Mouse (Mus musculus) regulatory T cell (primary cell): ENCODE measurements around the gene Pam16.

Experiments
- in situ Hi-C: fragments of 300-600 bp; cut with MboI, MseI; formaldehyde crosslinking; loops from one replicate; pipeline ENCODE4 v1.15.1; 2025; ENCODE audit warnings: high pct_unique_total_duplicates

Gene Pam16

DNA sequence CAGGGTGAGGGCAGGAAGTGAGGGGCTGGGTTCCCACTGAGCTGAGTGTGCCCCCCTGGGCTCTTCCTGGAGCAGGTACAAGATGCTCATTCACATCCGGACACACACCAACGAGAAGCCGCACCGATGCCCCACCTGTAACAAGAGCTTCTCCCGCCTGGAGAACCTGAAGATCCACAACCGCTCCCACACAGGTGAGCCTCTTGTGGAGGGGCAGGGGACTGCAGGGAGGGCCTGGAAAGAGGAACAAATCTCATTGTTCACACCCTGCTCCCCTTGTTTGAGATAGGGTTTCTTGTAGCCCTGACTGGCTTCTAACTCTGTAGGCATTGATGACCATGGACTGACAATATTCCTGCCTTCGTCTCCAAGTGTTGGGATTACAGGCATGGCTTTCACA lies 13.1 kb downstream of the Pam16 start:
- in situ Hi-C loops = loop anchor here (5.0 kb wide), 2 partner anchors 44 to 304 kb away; no protein-coding TSS in a partner anchor

DNA sequence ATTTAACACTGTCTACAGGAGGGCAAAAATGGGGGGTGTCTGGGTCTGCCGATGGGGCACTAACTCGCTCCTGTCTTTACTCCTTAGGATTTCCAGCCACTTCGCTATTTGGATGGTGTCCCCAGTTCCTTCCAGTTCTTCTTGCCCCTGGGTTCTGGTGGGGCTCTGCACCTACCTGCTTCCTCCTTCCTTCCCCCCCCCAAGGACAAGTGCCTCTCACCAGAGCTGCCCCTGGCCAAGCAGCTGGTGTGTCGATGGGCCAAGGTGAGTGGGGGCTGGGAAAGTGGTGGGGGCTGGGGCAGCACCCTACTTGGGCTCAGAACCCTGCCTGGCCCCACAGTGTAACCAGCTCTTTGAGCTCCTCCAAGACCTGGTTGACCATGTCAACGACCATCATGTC lies 13.6 kb downstream of the Pam16 start:
- in situ Hi-C loops = loop anchor here (5.0 kb wide), 2 partner anchors 44 to 304 kb away; no protein-coding TSS in a partner anchor

DNA sequence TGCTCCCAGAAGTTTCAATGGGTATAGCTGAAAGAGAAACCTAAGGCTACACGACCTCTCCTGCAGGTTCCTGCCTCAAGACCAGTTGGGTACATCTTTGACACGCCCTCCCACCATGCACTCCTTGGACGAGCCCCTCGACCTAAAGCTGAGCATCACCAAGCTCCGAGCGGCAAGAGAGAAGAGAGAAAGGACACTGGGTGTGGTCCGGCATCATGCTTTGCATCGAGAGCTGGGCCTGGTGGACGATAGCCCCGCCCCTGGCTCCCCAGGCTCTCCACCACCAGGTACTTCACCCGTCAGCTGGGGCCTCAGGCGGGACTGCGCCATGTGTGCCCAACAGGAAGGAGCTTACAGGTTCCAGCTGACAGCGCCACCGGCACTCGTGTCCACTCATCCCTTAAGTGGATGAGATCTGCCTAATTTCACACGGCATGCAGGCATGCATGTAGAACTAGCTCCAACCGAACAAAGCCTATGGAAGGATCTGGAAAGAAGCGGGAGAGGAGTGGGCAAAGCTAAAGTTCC lies 16.2 kb downstream of the Pam16 start:
- in situ Hi-C loops = loop anchor here (5.0 kb wide), 1 partner anchor 126 kb away; no protein-coding TSS in a partner anchor

DNA sequence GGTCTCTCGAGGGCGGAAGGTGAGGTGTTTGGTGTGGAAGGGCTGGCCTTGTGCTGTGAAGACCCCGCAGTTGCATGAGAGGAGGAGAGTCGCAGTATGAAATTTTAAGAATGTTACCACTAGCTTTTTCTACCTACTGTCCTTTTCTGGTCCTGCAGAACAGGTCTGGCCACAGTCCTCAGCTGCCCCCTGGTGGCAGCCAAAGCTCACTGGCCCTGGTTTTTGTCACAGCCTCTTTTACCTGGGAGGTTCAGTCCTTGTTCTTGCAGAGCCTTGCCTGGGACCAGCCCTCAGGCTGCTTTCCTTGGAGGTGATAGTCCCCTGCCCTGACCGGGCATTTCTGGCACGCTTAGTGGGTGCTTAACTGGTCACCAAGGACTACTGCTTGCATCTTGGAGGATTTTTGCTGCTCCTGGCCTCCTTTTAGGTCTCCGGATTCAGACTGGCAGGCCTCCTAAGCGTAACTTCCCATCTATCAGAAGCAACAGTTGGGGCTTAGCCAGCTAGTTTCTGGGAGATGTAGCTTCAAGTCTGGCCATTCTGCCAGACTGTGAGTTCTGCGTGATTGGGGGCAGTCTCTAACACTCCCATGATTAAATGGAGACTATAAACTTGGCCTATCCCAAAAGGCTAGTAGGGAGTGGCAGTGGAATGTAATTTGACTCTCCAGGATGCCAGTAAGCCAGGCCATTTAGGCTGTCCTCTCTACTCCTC lies 16.8 kb downstream of the Pam16 start:
- in situ Hi-C loops = loop anchor here (5.0 kb wide), 1 partner anchor 126 kb away; no protein-coding TSS in a partner anchor

DNA sequence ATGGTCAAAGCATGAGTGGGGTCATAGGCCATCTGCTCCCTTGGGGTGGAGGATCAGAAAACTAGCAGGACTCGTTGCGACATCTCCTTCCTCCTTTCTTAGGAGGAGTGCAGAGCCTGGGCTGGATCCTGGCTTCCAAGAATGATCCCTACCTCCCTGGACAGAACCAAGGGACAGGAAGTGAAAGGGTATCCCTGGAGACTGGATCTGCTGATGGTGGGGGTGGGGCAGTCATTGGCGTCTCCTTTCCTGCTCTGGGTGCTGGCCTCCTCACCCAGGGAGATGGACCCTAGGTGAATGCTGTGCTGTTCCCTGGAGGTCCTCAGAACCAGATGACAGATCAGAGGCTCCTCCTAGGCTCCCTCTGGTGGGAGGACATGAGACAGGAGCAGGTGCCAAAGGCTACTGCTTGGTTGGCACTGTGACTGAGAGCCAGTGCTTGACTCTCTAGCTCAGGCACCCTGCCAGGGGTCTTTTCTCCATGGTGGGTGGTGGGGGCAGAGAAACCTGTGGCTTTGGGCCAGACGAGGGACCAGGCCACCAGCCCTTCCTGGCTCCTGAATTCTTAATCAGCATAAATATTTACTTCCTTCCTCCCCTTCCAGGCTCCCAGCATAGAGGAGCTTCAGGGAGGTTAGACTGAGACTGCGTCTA lies 18.2 kb downstream of the Pam16 start:
- in situ Hi-C loops = loop anchor here (5.0 kb wide), 1 partner anchor 124 kb away; no protein-coding TSS in a partner anchor

DNA sequence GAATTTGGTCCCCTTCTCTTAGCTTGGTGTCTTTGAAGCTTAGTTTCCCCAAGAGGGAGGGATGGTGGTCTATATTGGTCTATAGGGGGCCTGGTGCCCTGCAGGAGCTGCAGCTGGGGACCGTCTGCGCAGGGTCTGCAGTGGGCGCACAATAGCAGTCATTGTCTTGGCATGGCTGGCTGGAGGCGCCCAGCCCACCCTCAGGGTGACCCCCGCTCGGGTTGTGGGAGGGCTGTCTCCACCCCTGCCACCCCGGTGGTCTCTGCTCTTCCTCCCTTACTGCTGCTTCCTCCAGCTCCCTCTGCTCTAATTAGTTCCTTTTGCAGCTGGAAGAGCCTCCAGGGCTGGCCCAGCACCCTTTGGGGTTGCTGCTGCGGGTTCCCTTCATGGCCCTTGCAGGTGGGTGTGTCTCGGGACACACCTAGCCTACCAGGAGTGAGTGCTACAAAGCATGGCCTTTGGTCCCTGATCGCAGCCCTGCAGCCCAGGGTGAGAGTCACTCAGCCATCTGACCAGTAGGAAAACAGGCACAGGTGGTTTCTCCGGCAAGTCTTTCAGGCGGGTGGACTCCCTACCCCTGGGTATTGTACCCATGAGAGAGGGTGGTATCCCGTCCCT lies 19.2 kb downstream of the Pam16 start:
- in situ Hi-C loops = loop anchor here (5.0 kb wide), 1 partner anchor 123 kb away; no protein-coding TSS in a partner anchor

DNA sequence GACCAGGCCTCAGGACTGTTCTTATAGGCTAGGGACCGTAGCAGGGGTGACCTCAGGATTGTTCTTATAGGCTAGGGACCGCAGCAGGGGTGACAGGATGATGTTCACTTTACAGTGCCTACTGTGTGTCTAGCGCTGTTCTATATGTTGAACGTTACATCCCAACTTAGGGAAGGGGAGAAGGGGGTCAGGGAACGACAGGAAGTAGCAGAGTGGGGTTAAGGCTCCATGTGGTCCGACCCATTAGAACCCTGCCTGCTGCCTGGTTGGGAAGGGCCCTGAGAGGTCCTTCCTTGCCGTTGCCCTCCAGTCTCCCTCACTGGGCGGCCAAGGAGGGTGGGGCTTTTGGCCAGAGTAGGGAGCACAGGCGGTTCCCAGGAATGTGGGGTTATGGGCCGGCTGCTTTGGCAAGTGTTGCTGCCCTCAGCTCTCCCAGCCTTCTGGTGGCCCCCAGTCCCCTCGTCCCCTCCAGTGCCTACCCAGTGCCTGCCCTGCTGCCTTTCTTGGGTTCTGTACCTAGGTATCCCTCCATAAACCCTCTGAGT lies 20.4 kb downstream of the Pam16 start:
- in situ Hi-C loops = no loop called here

DNA sequence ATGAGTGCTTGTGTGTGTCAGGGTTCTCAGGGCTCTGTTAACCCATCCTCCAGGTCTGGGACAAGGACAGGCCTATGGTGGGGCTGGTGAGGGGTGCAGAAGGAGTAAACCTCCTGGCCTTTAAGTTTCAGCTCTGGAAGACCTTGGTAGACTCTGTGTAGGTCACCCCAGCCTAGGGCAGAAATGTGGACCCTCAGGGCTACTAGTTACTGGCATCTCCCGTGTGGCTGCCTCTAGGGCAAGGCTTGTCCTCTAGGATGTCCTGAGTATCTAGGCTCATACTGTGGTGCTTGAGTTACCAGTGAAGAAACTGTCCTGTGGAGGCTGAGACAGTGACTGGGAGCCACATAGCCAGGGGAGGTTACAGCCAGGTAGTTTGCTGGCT lies 21.3 kb downstream of the Pam16 start:
- in situ Hi-C loops = no loop called here

DNA sequence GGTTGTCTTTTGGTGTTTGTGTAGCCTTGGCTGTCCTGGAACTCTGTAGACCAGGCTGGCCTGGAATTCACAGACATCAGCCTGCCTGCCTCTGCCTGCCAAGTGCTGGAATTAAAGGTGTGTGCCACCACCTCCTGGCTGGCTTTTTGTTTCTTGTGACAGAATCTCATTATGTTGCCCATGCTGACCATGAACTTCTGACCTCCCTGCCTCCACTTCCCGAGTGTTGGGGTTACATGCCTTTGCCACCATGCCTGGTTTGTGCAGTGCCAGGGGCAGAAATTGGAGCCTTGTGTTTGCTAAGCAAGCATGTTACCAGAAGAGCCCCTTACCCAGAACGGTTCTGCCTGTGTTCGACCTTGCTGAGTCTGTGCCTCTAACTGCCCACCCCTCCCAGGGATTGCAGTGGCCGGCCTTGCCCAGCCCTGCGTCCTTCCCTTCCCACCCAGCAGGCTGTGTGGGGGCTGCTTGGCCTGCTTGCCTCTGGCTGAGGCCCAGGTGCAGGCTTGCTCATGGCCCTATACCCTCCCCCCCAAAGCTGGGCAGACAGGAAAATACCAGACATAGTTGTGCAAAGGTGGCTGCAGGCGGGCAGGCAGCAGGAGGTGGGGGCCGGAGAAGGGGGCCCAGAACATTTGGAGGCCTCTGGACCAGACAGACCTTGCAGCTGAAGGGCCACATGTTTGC lies 21.9 kb downstream of the Pam16 start:
- in situ Hi-C loops = no loop called here

DNA sequence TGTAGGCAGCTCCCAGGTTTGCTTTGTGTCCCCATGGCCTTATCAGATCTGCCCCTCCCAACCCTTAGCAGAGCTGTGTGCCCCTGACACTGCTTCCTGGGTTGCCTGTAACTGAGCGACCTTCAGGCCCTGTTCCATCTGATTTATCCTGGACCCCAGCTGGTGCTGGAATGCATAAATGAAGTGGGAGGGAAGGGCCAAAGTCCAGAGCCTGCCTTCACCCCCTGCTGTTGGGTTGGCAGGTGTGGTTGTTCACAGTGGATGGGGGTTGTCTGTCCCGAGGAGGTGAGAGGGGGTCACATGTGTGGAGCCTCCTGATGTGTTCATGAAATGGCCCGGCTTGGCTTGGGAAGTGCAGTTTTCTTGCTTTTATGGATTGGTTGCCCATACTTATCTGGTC lies 22.6 kb downstream of the Pam16 start:
- in situ Hi-C loops = no loop called here

DNA sequence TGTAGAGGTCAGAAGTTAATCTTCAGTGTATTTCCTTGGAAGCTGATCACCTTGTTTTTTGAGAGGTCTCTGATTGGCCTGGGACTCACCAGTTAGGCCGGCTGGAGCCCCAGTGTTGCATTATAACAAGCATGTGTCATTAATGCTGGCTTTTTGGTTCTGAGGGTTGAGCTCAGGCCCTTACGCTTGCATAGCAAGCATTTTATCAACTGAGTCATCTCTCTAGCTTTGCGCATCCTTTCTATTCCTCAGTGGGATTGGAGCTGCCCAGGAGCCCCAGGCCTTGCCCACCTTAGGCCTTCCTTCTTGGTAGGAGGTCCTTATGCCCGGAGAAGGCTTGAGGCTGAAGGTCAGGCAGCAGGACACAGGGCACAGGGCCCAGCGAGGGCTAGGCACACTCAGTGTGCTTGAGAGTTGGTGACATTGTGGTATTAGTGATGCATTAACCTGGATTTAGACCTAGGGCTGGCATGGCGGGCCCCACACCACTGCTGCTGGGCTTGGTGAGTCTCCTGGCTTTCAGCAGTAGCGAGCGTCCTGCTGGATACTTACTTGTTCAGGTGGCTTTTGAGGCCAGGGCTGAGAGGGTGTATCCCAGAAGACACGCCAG lies 24.0 kb downstream of the Pam16 start:
- in situ Hi-C loops = no loop called here

DNA sequence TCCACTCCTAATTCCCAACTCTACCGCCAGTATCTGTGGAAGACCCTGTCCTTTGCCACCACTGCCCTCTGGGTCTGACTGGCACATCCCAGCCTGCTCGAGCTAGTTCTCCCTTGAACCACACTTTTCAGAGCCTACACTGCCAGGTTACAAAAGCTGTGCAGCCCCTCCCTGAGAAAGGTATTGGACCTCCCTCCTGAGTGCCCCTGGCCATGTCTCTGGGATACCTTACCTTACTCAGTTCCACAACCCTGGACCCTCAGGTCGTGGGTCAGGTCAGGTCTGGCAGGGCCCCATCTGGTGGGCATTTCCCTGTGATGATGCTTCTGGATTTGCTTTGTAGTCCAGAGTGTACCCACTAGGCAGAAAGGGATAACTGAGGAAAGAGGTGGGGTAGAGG lies 25.2 kb downstream of the Pam16 start:
- in situ Hi-C loops = no loop called here

DNA sequence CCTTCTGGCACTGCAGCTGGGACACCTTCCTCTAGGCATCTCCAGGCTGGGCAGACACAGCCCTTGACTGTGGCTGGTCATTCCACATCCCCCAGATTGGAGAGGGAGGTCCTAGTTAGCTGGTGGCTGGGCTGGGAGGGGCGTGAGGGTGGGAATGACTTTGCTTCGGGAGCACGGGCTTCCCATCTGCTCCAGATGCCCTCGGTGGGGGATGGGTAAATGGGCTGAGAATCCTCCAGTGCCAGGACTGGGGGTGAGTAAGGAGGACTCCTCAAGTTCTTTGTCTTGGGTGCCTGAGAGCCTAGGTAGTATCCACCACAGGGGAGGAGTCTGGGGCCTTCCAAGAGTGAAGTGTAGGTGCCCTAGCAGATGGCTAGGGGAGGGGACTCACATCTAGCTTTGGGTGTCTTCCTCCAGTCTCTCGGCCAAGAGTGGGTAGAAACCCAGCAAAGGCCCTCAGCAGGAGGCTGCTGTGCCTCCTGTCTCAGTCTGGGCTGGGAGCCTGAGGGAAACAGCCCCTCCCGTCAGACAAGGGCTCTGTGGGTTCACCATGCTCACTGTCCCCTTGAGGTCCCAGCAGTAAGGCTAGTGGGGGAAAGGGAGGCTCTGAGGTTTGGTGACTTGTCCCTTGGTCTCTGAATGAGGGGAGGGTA lies 25.8 kb downstream of the Pam16 start:
- in situ Hi-C loops = no loop called here

DNA sequence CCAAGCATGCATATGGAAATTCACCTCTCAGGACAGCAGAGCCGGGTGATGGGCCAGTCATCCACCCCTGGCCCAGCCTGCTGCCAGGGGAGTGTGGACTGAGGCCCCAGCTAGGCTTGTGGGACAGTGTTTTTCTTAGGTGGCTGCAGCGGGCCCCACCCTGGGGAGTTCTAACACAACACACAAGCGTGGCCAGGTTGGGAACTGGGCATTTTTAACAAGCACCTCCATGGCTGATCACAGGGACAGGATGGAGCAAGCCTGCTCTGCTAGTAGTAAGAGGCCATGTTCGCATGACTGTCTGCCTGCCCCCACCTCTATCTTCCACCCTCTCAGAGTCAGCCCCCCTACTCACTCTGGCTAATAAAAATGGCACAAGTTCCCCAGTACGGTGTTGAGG lies 26.7 kb downstream of the Pam16 start:
- in situ Hi-C loops = no loop called here

DNA sequence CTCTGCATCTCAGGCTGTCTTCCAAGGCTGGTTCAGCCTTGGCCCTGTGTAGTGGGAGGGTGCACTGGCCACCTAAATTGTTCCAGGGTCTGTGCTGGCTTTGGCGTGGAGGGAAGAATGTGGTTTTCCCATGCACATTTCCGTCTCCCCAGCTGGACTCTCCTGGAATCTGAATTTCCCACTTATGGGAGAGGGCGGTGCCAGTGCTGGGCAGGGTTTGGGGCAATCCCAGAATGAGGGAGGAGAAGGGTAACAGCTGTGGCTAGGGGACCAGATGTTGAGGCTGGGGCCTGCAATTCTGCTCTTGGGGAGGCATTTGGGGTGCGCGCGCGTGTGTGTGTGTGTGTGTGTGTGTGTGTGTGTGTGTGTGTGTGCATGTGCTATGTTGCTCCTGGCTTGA lies 27.5 kb downstream of the Pam16 start:
- in situ Hi-C loops = no loop called here

DNA sequence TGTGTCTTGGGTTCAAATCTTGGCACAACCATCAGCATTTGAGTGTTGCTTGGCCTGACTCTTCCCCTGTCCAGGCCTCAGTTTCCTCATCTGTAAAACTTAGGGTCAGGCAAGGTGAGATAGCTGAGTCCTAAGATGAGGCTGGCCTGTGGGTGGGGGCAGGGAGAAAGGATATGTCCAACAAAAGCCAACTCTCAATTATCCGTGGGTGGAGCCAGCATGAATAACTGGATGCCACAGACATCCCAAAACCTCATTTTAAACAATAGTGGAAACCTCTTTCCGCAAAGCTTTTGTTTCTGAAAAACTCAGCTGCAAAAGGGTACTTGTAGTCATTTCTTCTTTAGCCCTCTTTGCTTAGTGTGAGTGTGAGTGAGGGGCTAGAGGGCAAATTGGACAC lies 28.0 kb downstream of the Pam16 start:
- in situ Hi-C loops = no loop called here

DNA sequence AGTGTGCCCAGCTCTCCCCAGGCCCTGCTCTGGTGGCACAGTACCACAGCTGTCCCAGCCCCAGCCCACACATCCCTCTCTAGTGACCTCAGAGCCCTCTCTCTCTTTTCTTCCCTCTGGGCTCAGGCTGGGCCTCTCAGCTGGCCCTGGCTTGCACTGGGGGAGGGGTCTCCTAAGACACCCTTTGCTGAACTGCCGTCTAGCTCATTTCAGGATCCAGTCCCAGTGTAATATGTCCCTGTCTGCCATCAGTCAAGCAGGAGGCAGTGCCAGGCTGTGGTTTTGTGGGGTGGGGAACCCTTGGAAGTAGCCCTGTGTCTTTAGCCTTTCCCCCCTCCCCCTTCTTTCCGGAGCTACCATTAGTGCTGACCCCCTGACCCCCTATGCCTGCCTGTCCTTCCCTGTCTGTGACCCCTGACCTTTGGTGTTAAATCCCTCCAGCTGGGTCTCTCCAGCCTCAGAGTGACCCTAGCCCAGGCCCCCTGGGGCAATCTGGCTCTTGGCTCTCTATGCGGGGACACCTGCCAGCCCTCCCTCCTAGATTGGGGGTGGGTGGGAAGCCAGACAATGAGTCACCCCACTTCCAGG lies 28.6 kb downstream of the Pam16 start:
- in situ Hi-C loops = no loop called here

DNA sequence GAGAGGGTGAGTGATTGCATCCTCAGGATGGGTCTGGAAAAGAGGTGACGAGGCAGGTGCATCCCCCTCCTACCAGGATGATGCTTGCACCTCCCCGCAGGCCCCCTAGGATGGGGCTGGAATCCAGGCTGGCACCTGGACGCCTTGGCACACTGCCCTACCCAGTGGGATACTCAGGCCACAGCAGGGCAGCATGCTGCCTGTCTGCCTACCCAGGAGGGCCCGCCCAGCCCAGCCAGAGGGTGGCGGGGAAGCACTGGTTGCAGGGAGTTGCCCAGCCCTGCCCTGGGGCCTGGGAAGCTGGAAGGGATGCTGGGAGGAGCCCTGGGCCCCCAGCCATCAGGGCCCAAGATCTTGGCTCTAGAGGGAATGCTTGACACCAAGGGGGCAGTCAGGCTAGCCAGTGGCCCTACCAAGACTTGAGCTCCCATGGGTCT lies 29.2 kb downstream of the Pam16 start:
- in situ Hi-C loops = no loop called here

DNA sequence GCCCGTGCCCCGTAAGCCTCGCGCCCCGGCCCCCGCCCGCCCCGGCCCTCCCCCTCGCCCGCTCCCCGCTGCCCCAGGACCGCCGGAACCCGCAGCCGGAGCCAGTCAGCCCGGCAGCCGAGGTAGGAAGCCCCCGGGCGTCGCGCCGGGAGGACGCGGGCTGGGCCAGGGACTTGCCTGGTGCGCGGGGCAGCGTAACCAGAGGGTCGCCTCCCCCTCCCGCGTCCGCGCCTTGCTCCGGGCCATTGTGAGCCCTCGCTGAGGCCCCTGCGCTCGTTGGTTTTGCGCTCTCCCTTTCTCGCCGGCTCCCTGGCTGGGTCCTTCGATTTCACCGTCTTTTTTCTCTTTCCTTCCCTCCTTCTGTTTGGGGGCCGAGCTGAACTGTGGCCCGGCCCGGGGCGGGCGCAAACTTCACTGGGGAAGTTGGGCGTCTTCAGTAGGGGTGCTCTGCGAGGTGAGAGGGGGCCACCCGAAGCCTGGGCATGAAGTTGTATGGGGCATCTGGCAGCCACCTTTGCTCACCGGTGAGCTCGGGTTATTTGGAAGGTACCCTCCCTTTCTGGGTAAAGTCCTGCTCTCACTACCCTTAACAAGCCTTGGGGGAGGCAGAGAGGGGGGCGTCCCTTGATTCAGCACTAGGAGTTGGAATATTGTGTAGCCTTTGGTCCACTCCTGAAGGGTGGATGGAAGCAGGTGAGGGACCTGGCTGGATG lies 29.8 kb downstream of the Pam16 start:
- in situ Hi-C loops = no loop called here
